Mouse (Mus musculus): ENCODE measurements around the gene Dhrs1.

GRCm38 (mm10) chr14:55757566-55757965, 12.1 kb upstream of the Dhrs1 start:
- TF ChIP-seq CTCF (IDR thresholded peaks at IDR 0.05; ENCODE audit: low read depth, low read length) (no peak), POLR2A (IDR thresholded peaks at IDR 0.05; ENCODE audit: extremely low read depth, insufficient read depth, low read length) (no peak)

All from liver, adult 2 months (tissue).